Mouse (Mus musculus) embryonic facial prominence, embryonic 10.5 days (tissue): Measurements from ENCODE around the gene Cenpp. TPM values are rescaled to one million over a fixed set of nuclear protein-coding genes. Genes with fewer than 3 reads are reported as not detected.
"Not testable (repeated sequence)": the region's sequence is repeated elsewhere in the genome, so short reads cannot be mapped to it uniquely, and the experiment has no call there.

Source experiments
- DNase-seq: peaks from one replicate; pipeline ENCODE4 v3.0.0-alpha.2; 2017; ENCODE audit warnings: low spot score
- H3K27ac ChIP-seq: fragments of 300-500 bp; sonication (generic); replicated peaks from 2 replicates; pipeline ENCODE4 v1.5.1; 2016; ENCODE audit warnings: mild to moderate bottlenecking
- H3K27me3 ChIP-seq: fragments of 300-500 bp; sonication (generic); replicated peaks from 2 replicates; pipeline ENCODE4 v1.6.1; 2016; ENCODE audit warnings: low read depth, mild to moderate bottlenecking; ENCODE audit not compliant: poor library complexity, severe bottlenecking
- H3K36me3 ChIP-seq: fragments of 300-500 bp; sonication (generic); replicated peaks from 2 replicates; pipeline ENCODE4 v1.6.1; 2016; ENCODE audit warnings: mild to moderate bottlenecking, moderate library complexity
- H3K4me1 ChIP-seq: fragments of 300-500 bp; sonication (generic); 2 replicates; pipeline ENCODE4 v1.6.1; 2016
- H3K4me3 ChIP-seq: fragments of 300-500 bp; sonication (generic); 2 replicates; pipeline ENCODE4 v1.5.1; 2016; ENCODE audit warnings: mild to moderate bottlenecking, moderate library complexity
- H3K9me3 ChIP-seq: fragments of 300-500 bp; sonication (generic); 2 replicates; pipeline ENCODE4 v1.6.1; 2016; ENCODE audit warnings: mild to moderate bottlenecking
- WGBS: fragments of 180-500 bp; shearing (Covaris S2); methylation state at CpG from one replicate; pipeline ENCODE4 v1.1.7; 2016; 5-methylcytosine and 5-hydroxymethylcytosine counted together
- polyA plus RNA-seq: library from polyadenylated mRNA; unstranded; fragments of >200 nt; fragmentation: Nextera tagmentation; extraction: Ambion mirVana; gene quantifications from 2 replicates; pipeline ENCODE4 v1.2.1, GENCODE M21; 2016

Cenpp gene
- polyA plus RNA-seq, 1 experiment from 2014 or later = 35.2 TPM

DNA sequence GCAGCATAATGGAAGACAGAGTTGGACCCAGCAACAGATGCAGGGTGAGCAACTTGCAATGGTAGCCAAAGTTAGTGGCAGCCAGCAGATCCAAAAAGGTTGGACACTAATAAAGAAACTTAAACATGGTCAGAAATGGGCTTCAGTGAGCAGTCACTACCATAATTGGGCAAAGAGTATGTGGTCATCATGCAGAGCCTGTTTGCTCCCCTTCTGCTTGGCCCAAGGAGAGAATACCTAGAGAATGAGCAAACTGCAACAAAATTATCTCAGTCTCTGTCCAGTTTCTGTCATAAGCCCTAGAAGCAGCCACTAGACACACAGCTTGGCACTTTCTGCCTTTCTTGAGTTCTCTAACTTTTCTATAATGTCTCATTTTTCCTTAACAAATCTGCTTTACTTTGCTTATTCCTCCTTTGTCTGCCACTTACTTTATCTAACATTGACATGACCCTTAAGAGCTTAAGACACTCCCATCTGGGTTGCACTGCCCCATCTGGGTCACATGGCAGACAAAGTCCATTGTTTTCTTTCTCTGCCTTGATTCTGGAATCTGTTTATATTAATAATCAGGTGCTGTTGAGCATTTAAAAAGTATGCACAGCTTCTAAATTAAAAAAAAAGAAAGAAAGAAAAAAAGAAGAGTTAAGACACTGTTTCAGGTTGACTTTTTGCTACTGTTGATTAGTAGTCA, 8.8 kb downstream of the Cenpp start:
- DNase-seq = no peak
- Histone ChIP-seq H3K9me3 (no peaks in the 10 kb centered on the region), H3K4me1 (no peaks in the 10 kb centered on the region), H3K27ac (no peak overlapping the region), H3K36me3 (peaks cover 14% of the 10 kb centered on the region; the same call in 1 of the 2 replicates), H3K27me3 (no peaks in the 10 kb centered on the region), H3K4me3 (no peak overlapping the region)

DNA sequence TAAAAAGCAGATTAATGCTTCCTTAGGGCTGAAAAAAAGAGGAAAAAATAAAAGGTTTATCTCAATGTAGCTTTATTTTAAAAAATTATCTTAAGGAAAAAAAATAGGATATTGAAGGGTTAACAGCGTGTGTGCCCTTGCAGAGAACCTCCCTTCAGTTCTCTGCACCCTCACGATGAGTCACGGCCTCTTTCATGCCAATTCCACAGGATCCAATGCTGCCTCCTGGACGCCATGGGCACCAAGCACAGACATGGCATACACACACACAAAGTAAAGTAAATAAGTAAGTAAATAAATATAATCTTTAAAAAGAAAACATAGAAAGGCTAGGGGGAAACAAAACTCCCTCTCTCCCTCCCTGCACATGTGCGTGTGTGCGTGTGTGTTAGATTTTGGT, 9.9 kb downstream of the Cenpp start:
- H3K36me3 ChIP-seq = peaks cover 14% of the 10 kb centered on the region; the same call in 1 of the 2 replicates
- H3K4me3 ChIP-seq = no peak overlapping the region
- H3K9me3 ChIP-seq = no peaks in the 10 kb centered on the region
- WGBS = 88% methylated on average over 6 of the region's 6 CpGs
- no peak for DNase-seq
- H3K27ac ChIP-seq = no peak overlapping the region
- H3K27me3 ChIP-seq = no peaks in the 10 kb centered on the region
- H3K4me1 ChIP-seq = no peaks in the 10 kb centered on the region

DNA sequence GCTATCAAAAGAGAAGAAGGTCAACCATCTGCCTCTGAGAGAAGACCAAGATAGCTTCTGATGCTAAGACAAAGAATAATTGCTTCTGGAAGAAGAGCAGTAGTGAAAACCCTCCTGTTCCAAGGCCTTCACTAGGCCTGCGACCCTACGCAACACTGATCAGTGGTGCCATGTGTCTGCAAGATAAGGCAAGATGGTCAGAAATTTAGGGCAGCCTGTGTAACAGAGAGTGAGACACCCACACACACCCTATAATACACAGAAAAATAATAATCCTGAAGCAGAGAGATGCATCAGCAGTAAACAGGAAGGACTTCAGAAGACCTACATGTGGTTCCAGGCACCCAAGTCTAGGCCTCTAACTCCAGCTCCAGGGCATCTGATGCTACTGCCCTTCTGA, 12.6 kb downstream of the Cenpp start:
- H3K9me3 ChIP-seq = no peaks in the 10 kb centered on the region
- DNase-seq = no peak
- no peak overlapping the region for H3K4me3 ChIP-seq
- H3K27ac ChIP-seq = no peak overlapping the region
- H3K4me1 ChIP-seq = no peaks in the 10 kb centered on the region
- no peaks in the 10 kb centered on the region for H3K27me3 ChIP-seq
- 98% methylated on average over 2 of the region's 2 CpGs for WGBS
- H3K36me3 ChIP-seq = peaks cover 19% of the 10 kb centered on the region

DNA sequence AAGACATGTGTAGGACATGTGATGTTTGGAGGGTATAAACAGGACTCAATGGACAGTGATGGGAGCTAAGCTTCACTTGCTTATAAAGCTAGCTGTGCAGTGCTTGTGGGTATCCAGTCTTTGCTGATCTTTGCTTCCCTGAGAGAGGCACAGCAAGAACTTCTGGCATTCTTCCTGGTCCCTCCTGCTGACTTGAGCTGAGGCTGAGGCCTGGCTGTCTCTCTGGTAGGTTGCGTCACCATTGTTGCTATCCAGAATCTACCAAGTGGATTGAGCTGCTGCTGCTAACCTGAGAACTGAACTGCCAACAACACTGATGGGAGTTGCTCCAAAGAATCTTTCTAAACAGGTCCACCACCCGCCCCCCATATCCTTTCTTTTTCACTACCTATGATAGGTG, 23.5 kb downstream of the Cenpp start:
- Histone ChIP-seq H3K27ac (no peak overlapping the region), H3K27me3 (no peaks in the 10 kb centered on the region), H3K36me3 (no peaks in the 10 kb centered on the region), H3K9me3 (no peaks in the 10 kb centered on the region), H3K4me3 (no peak overlapping the region), H3K4me1 (no peaks in the 10 kb centered on the region)
- 94% methylated on average over 2 of the region's 2 CpGs for WGBS
- no peak for DNase-seq

DNA sequence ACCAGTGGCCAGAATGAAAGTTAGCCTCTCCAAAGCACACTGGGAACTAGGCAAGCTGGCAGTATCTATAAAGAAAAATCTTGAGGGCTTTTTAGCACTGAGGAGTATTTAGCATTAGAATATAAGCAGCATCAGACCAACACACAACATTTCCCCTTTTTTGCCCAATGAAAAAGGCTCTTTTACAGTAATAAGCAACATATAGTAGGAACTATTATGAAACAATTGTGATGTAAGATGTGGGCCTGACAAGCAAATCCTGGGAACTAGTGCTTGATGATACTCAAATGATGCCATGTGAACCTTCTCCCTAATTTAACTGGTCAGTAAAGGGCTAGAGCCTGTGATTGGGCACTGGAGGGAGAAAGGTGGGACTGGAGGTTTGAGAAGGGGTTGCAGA, 24.4 kb downstream of the Cenpp start:
- no peaks in the 10 kb centered on the region for H3K9me3 ChIP-seq
- H3K27ac ChIP-seq = no peak overlapping the region
- no peak for DNase-seq
- no peaks in the 10 kb centered on the region for H3K36me3 ChIP-seq
- H3K4me3 ChIP-seq = no peak overlapping the region
- H3K4me1 ChIP-seq = no peaks in the 10 kb centered on the region
- no peaks in the 10 kb centered on the region for H3K27me3 ChIP-seq

DNA sequence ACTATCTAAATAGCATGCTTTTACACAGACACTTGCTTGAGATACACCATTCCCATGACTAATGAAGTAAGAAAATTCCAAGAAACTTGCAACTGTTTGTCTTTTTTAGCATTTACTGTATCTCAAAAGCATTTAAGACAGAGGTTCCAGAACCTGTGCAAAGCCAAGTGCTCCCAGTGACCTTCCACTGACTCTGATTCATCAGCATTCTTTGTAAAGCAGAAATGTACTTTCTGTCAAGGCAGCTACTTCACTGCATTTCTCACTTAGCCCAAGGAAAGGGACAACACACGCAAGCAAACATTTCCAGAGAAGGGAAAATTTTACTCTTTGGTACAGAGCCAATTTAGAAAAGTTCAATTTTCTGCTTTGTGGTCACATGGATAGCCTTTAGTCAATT, 29.4 kb downstream of the Cenpp start:
- H3K4me3 ChIP-seq = no peak overlapping the region
- WGBS = 90% methylated on average over 1 of the region's 1 CpGs
- H3K4me1 ChIP-seq = no peaks in the 10 kb centered on the region

DNA sequence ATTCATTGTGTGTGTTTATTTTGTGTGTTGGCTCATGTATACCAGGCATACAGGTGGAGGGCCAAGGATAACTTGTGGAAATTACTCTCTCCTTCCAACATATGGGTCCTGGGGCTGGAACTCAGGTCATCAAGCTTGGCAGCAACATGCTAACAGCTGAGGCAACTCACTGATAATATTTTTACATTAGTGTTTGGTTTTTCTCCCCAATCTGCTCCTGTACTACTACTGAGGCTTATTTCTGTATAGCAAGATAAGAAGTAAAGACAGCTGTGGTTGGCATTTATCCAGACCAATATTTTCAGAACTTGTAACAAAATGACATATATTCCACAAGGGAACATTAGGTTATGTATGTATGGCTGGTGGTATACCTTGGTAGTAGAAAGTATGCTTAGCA, 34.2 kb downstream of the Cenpp start:
- no peak for DNase-seq
- no peak overlapping the region for H3K4me3 ChIP-seq

More for the DNA sequence above, 29.4 kb downstream of the Cenpp start:
- DNase-seq = no peak
- Histone ChIP-seq H3K9me3 (no peaks in the 10 kb centered on the region), H3K27me3 (no peaks in the 10 kb centered on the region), H3K36me3 (no peaks in the 10 kb centered on the region), H3K27ac (no peak overlapping the region)

DNA sequence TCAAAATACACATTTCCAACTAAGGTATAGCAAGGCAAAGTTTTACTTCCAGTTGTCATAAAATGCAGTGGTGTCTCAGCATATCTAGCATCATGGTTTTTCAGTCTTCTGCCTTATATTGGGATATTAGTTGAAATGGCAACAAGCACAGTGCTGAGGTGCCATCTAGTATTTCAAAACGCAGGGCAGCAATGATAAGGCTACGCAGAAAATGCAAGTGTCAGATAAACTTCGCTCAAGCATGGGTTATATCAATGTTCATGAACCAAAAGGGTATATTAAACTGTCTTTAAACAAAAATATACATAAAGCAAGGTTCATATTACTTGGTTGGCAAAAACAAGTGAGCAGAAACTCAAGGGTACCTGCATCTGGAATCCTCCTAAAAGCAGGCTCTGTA, 35.6 kb downstream of the Cenpp start:
- H3K36me3 ChIP-seq = no peaks in the 10 kb centered on the region
- 89% methylated on average over 3 of the region's 3 CpGs for WGBS
- H3K27ac ChIP-seq = no peak overlapping the region
- H3K4me1 ChIP-seq = no peaks in the 10 kb centered on the region
- no peak overlapping the region for H3K4me3 ChIP-seq
- DNase-seq = no peak
- no peaks in the 10 kb centered on the region for H3K9me3 ChIP-seq
- H3K27me3 ChIP-seq = no peaks in the 10 kb centered on the region

More for the DNA sequence above, 34.2 kb downstream of the Cenpp start:
- Histone ChIP-seq H3K4me1 (no peaks in the 10 kb centered on the region), H3K36me3 (no peaks in the 10 kb centered on the region), H3K27ac (no peak overlapping the region), H3K9me3 (no peaks in the 10 kb centered on the region), H3K27me3 (no peaks in the 10 kb centered on the region)

DNA sequence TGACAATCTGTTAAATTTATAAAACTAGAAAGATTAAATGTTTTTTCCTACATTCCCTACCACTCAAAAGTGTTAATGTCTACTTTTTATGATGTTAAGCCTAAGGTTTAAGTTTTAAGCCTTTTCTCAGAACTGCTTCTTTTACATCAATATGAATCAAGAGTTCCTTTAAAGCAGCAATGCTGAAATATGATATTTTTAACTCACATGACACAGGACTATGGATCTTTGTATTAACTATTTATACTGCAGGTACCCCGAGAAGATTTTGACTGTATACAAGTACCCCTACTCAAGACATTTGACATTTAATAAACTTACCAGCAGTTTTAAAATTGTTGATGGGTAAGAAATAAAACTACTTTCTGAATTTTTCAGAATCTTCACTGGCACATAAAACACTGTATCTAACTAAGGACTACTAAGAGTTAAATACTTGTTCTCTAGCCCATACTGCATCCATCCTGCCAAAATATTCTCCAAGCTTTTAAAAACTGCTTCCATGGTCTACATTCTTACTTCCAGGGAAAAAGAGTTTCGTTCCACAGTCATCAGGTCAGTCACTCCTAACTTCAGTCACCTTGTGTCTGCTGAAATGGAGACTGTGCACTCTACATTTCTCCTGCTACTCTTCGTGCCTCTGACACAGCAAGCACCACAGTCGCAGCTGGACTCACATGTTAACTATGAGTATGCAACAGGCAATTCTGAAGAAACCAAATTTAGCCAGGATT, 43.8 kb downstream of the Cenpp start:
- no peaks in the 10 kb centered on the region for H3K4me1 ChIP-seq
- H3K36me3 ChIP-seq = no peaks in the 10 kb centered on the region
- no peak for DNase-seq
- 79% methylated on average over 4 of the region's 4 CpGs for WGBS
- no peak overlapping the region for H3K27ac ChIP-seq
- H3K9me3 ChIP-seq = no peaks in the 10 kb centered on the region
- no peaks in the 10 kb centered on the region for H3K27me3 ChIP-seq
- H3K4me3 ChIP-seq = no peak overlapping the region

DNA sequence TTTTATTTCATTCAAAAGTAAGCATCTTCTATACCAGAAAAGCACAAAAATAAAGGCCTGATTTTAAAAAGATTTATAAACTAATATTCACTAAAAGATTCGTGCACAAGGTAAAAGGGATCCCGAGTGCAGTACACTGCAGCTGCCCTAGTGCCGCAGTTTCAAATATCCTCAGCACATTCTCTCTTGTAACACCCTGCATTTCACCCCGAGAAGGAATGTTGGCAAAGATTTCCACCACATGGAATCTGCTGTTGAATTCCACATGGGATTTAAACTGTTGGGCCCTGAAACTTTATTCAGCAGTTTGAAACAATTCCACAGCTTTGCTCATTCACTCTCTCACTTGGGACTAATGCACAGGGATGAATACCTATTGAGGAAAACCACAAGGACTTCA, 44.9 kb downstream of the Cenpp start, which contains the start of gene Ogn:
Gene Ogn, plus strand, starts transcription at position 333 of the 400 bp plus-strand sequence.
- 67% methylated on average over 4 of the region's 4 CpGs for WGBS
- H3K36me3 ChIP-seq = no peaks in the 10 kb centered on the region
- no peak within 1 kb of the TSS for H3K27ac ChIP-seq
- H3K4me1 ChIP-seq = no peaks in the 10 kb centered on the region
- no peak for DNase-seq
- no peaks in the 10 kb centered on the region for H3K27me3 ChIP-seq
- H3K9me3 ChIP-seq = no peaks in the 10 kb centered on the region
- no peak within 1 kb of the TSS for H3K4me3 ChIP-seq

DNA sequence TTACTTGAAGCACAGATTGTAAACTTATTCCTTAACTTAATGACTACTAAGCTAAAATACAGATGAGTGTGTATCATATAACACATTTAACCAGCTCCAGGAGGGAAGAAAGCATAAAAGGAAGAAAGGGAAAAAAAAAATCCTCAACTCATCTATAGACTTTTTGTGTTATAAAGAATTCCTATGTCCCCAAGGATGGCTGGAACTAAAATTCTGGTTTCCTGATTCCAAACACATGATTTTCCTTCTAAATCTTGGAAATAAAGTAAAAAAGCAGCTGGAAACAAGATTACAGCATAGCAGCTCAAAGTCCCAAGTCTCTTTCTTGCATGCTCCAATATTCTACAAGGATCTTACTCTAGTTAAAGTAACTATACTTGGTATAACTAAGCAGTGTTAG, 49.0 kb downstream of the Cenpp start:
- Histone ChIP-seq H3K4me1 (no peaks in the 10 kb centered on the region), H3K4me3 (no peak overlapping the region), H3K27me3 (no peaks in the 10 kb centered on the region), H3K9me3 (no peaks in the 10 kb centered on the region), H3K36me3 (peaks cover 6% of the 10 kb centered on the region), H3K27ac (no peak overlapping the region)
- no peak for DNase-seq

DNA sequence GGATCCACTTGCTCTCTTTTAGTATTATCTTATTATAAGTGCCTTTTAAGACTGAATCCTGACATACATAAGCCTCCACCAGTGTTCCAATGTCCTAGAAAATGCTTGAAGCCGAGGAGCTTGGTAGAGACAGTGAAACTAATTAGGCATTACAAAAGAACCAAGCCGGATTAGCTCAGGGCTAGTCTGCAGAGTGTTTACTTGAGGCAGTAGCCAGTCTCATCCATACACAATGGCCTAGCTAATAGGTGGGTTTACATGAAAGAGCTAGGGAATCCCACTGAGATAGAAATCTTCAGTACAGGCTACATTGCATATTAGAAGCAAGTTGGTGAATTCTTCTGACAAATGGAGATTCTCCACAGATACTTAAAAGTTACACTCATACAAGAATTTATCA, 50.0 kb downstream of the Cenpp start:
- 60% methylated on average over 2 of the region's 2 CpGs for WGBS
- not testable (repeated sequence) for H3K27me3 ChIP-seq, H3K36me3 ChIP-seq, H3K4me3 ChIP-seq, H3K9me3 ChIP-seq, H3K27ac ChIP-seq, DNase-seq, H3K4me1 ChIP-seq

DNA sequence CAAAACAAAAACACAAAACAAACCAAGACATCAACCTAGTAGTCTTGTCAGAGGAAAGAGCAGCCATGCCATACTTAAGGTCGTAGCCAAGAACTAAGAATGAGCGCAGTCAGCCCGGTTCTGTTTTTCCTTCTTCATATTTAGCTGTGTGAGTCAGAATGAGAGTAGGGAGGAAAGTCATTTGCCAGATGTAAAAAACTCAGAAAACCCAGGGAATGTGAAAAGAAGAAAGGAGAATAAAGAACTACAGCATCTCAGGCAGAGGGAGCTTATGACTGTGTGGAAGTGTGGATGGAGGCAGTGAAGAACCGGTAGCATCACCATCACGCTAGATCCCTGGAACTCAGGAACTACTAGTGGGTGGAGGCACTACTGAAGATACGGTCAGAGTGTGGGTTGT, 66.5 kb downstream of the Cenpp start:
- Histone ChIP-seq H3K27me3 (no peaks in the 10 kb centered on the region), H3K36me3 (no peaks in the 10 kb centered on the region), H3K9me3 (no peaks in the 10 kb centered on the region), H3K27ac (no peak overlapping the region), H3K4me1 (peaks cover 18% of the 10 kb centered on the region; the same call in 1 of the 2 replicates), H3K4me3 (no peak overlapping the region)
- WGBS = 93% methylated on average over 6 of the region's 6 CpGs
- DNase-seq = no peak
